ENCODE assay signal across 8 mouse cellular contexts in the genomic region with DNA sequence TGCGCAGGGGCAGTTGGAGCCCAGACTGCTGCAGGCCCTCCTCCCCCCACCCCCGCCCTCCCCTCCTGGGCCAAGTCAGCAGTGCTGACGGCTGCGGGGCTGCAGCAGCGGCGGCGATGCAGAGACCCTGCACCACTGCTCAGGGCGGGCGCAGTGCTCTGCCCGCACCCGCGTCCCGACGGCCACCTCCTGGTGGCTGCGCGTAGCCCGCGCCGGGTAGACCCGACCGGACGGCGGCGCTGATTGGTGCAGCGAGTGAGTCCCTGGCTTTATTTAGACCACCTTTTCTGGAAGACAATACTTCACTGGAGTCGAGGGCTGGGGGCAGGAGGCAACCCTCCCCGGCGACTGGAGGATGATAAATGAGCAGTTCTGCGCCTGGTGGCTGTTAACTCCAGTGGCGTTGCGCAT. TPM values are rescaled to one million over a fixed set of nuclear protein-coding genes. Genes with fewer than 3 reads are reported as not detected.
DNase-seq lines count a peak whose midpoint lies in the region; ATAC-seq and TF ChIP-seq lines count a peak whose summit lies in the region.

No protein-coding gene starts in this region.

- no peaks in the 10 kb centered on the region for H3K36me3 ChIP-seq in hindbrain, embryonic 10.5 days
- H3K36me3 ChIP-seq in midbrain, embryonic 16.5 days (ENCODE audit: control insufficient read depth, insufficient read depth, low read length): no peaks in the 10 kb centered on the region

- TF ChIP-seq CTCF in layer of hippocampus, adult 2 months (conservative IDR thresholded peaks at IDR 0.05): 0 out of 2 replicates have a peak, but pooled peaks have one; percentile 17

- H3K9ac ChIP-seq in midbrain, embryonic 16.5 days (ENCODE audit: low read depth, low read length): no peak overlapping the region; the same call in 1 of the 2 replicates

- H3K4me3 ChIP-seq in layer of hippocampus, adult 2 months: no peak overlapping the region; the same call in 1 of the 2 replicates
- peak overlapping the region; percentile 47 for H3K4me3 ChIP-seq in hindbrain, embryonic 10.5 days
- H3K4me3 ChIP-seq in midbrain, embryonic 16.5 days (ENCODE audit: low read depth, low read length): peak overlapping the region; percentile 27

- no peak for DNase-seq in layer of hippocampus, adult 2 months (ENCODE audit: low spot score in 2 of 2)
- DNase-seq in layer of hippocampus, adult 8-10 months (ENCODE audit: low spot score in 2 of 2): no peak
- peak; percentile 51 for DNase-seq in embryo, embryonic 9.5 days (ENCODE audit: extremely low spot score)
- DNase-seq in hindbrain, embryonic 10.5 days (ENCODE audit: low spot score): peak; percentile 54
- DNase-seq in layer of hippocampus, adult 9-11 months: no peak
- no peak for DNase-seq in layer of hippocampus, postnatal 36 days
- no peak for DNase-seq in layer of hippocampus, postnatal 10 days (ENCODE audit: low spot score in 2 of 2)

- no peaks in the 10 kb centered on the region for H3K9me3 ChIP-seq in hindbrain, embryonic 10.5 days
- H3K9me3 ChIP-seq in midbrain, embryonic 16.5 days (replicated peaks; ENCODE audit: control insufficient read depth, low read length, poor library complexity, severe bottlenecking): no peaks in the 10 kb centered on the region

- H3K27me3 ChIP-seq in hindbrain, embryonic 10.5 days (ENCODE audit: insufficient read depth, poor library complexity, severe bottlenecking): peaks cover 96% of the 10 kb centered on the region
- peaks cover 52% of the 10 kb centered on the region for H3K27me3 ChIP-seq in midbrain, embryonic 16.5 days (ENCODE audit: control insufficient read depth, insufficient read depth, low read depth, low read length)

- peak; percentile 10; the same call in 1 of the 2 replicates for ATAC-seq in midbrain, embryonic 16.5 days

- peaks cover 42% of the 10 kb centered on the region for H3K4me1 ChIP-seq in hindbrain, embryonic 10.5 days (replicated peaks)
- H3K4me1 ChIP-seq in midbrain, embryonic 16.5 days (ENCODE audit: control insufficient read depth, insufficient read depth, low read length): peaks cover 28% of the 10 kb centered on the region

- H3K4me2 ChIP-seq in midbrain, embryonic 16.5 days (ENCODE audit: low read length): peak overlapping the region; percentile 48

- H3K27ac ChIP-seq in layer of hippocampus, adult 2 months: no peak overlapping the region
- 0 out of 2 replicates have a peak overlapping the region, but pooled peaks have one; percentile 5 for H3K27ac ChIP-seq in hindbrain, embryonic 10.5 days
- no peak overlapping the region for H3K27ac ChIP-seq in midbrain, embryonic 16.5 days (ENCODE audit: low read length)

- 2% methylated on average over 31 of the region's 31 CpGs for WGBS in hindbrain, embryonic 10.5 days
- under 1% methylated on average over 30 of the region's 31 CpGs for WGBS in midbrain, embryonic 16.5 days

RNA-seq across cellular contexts. Expression of a gene that starts 24.4 kb away (rescaled TPM):
- 10 to 100 TPM in 1 of 2 experiments, 1 to 10 TPM in 1; 9.5 to 11.1 TPM for total RNA-seq in layer of hippocampus, adult 2 months (2021)
- total RNA-seq in layer of hippocampus, adult 8-10 months (2022): 10 to 100 TPM; 11.9 to 14.4 (median 14.1) TPM
- 4.8 and 5.6 TPM in 2 replicates for polyA plus RNA-seq in hindbrain, embryonic 10.5 days (2016; fragmentation: Nextera tagmentation; extraction: Ambion mirVana)
- 2.5 and 3.1 TPM in 2 replicates for polyA plus RNA-seq in midbrain, embryonic 16.5 days (2015; fragmentation: Nextera tagmentation; extraction: Ambion mirVana)
- total RNA-seq in layer of hippocampus, postnatal 36 days (2021): 1 to 10 TPM; 7.2 to 10.0 TPM
- 10 to 100 TPM; 10.7 to 12.8 TPM for total RNA-seq in layer of hippocampus, postnatal 10 days (2021)

RNA-seq across cellular contexts. Expression of a gene that starts 53.9 kb away (rescaled TPM):
- 1 to 10 TPM; 1.1 to 1.4 TPM for total RNA-seq in layer of hippocampus, adult 2 months (2021)
- 1 to 10 TPM; 1.3 to 4.5 (median 2.3) TPM for total RNA-seq in layer of hippocampus, adult 8-10 months (2022)
- 0.59 and 0.81 TPM in 2 replicates for polyA plus RNA-seq in hindbrain, embryonic 10.5 days (2016; fragmentation: Nextera tagmentation; extraction: Ambion mirVana)
- polyA plus RNA-seq in midbrain, embryonic 16.5 days (2015; fragmentation: Nextera tagmentation; extraction: Ambion mirVana): 0.26 and 0.34 TPM in 2 replicates
- total RNA-seq in layer of hippocampus, postnatal 36 days (2021): 1 to 10 TPM; 1.2 to 1.3 TPM
- 1 to 10 TPM; 1.0 to 1.6 TPM for total RNA-seq in layer of hippocampus, postnatal 10 days (2021)

Comparison
In these comparisons a context has a peak if more than half of its experiments do, and no peak if none do; other contexts are left out.
1. DNase-seq: peak in embryo, embryonic 9.5 days (single experiment) and hindbrain, embryonic 10.5 days (single experiment); none in layer of hippocampus, adult 2 months (0 of 2), layer of hippocampus, adult 8-10 months (0 of 2), layer of hippocampus, adult 9-11 months (single experiment), layer of hippocampus, postnatal 36 days (0 of 2) and layer of hippocampus, postnatal 10 days (0 of 2).